Mouse (Mus musculus) hindbrain, embryonic 13.5 days (tissue): Measurements from ENCODE around the gene Aggf1. TPM values are rescaled to one million over a fixed set of nuclear protein-coding genes. Genes with fewer than 3 reads are reported as not detected.

ENCODE experiments used
- ATAC-seq: fragments of 200-750 bp; cut with Nextera tagmentation; 2 replicates; pipeline ENCODE4 v1.8.0; 2017; ENCODE audit warnings: moderate TSS enrichment; ENCODE audit not compliant: low FRiP score
- H3K27ac ChIP-seq: fragments of 300-500 bp; sonication (generic); 2 replicates; pipeline ENCODE4 v1.5.1; 2015; ENCODE audit warnings: inconsistent platforms, mild to moderate bottlenecking, moderate library complexity
- H3K27me3 ChIP-seq: fragments of 300-500 bp; sonication (generic); 2 replicates; pipeline ENCODE4 v1.6.1; 2015; ENCODE audit warnings: mild to moderate bottlenecking, inconsistent platforms
- H3K36me3 ChIP-seq: fragments of 300-500 bp; sonication (generic); 2 replicates; pipeline ENCODE4 v1.6.1; 2015; ENCODE audit warnings: mild to moderate bottlenecking, inconsistent platforms
- H3K4me1 ChIP-seq: fragments of 300-500 bp; sonication (generic); replicated peaks from 2 replicates; pipeline ENCODE4 v1.6.1; 2015; ENCODE audit warnings: inconsistent platforms
- H3K4me2 ChIP-seq: fragments of 300-500 bp; sonication (generic); 2 replicates; pipeline ENCODE4 v1.6.1; 2015; ENCODE audit warnings: inconsistent platforms, mild to moderate bottlenecking, moderate library complexity
- H3K4me3 ChIP-seq: fragments of 300-500 bp; sonication (generic); 2 replicates; pipeline ENCODE4 v1.5.1; 2015; ENCODE audit warnings: mild to moderate bottlenecking, inconsistent platforms
- H3K9ac ChIP-seq: fragments of 300-500 bp; sonication (generic); 2 replicates; pipeline ENCODE4 v1.6.1; 2015; ENCODE audit warnings: mild to moderate bottlenecking, inconsistent platforms
- H3K9me3 ChIP-seq: fragments of 300-500 bp; sonication (generic); 2 replicates; pipeline ENCODE4 v1.6.1; 2016; ENCODE audit warnings: inconsistent platforms
- WGBS: fragments of 180-500 bp; shearing (Covaris S2); methylation state at CpG from one replicate; pipeline ENCODE4 v1.1.7; 2015; 5-methylcytosine and 5-hydroxymethylcytosine counted together
- polyA plus RNA-seq: library from polyadenylated mRNA; unstranded; fragments of >200 nt; fragmentation: Nextera tagmentation; extraction: Ambion mirVana; gene quantifications from 2 replicates; pipeline ENCODE4 v1.2.1, GENCODE M21; 2015

The Aggf1 gene
- polyA plus RNA-seq, 1 experiment from 2014 or later = 41.6 TPM

DNA sequence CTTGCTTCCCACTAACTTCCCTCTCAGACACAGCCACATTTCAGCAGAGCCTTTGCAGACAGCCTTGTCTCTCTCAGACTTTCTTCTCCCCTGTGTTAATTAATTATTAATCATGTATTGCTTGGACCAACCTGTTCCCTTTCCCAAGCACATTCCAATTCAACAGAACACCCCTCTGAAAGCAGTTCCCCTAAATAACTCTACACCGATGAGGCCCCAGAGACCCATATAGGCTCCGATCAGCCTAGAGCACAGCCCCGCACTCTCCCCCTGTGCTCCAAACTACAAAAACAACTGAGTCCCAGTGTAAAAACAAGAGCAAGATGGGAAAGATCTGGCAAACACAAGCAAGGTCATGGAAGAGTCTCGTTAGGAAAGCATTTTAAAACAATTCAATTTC, 68.6 kb downstream of the Aggf1 start:
- H3K27ac ChIP-seq = no peak overlapping the region
- no peak for ATAC-seq
- no peaks in the 10 kb centered on the region for H3K9me3 ChIP-seq
- no peaks in the 10 kb centered on the region for H3K27me3 ChIP-seq
- H3K4me3 ChIP-seq = no peak overlapping the region
- H3K4me1 ChIP-seq = no peaks in the 10 kb centered on the region
- no peak overlapping the region for H3K4me2 ChIP-seq
- H3K9ac ChIP-seq = no peak overlapping the region
- H3K36me3 ChIP-seq = no peaks in the 10 kb centered on the region
- WGBS = 67% methylated on average over 4 of the region's 4 CpGs

Other genes with a start within 250 kb of the Aggf1 start
- gene Pde8b, start 125.0 kb downstream of the Aggf1 start, polyA plus RNA-seq = 5.8 and 6.2 TPM in 2 replicates
- 41.0 and 42.5 TPM in 2 replicates for gene Zbed3, start 51.7 kb downstream of the Aggf1 start, polyA plus RNA-seq
- gene Crhbp, start 69.6 kb upstream of the Aggf1 start, polyA plus RNA-seq = 8.4 and 9.3 TPM in 2 replicates
- gene S100z, start 103.4 kb upstream of the Aggf1 start, polyA plus RNA-seq = not detected in 2 replicates
- not detected in 2 replicates for gene F2rl1, start 149.9 kb upstream of the Aggf1 start, polyA plus RNA-seq
- gene F2r, start 243.1 kb upstream of the Aggf1 start, polyA plus RNA-seq = 80.0 and 81.9 TPM in 2 replicates